Mouse (Mus musculus) bone marrow macrophage, adult 2 months (primary cell): Measurements from ENCODE around the gene Kpna6. TPM values are rescaled to one million over a fixed set of nuclear protein-coding genes. Genes with fewer than 3 reads are reported as not detected.

ENCODE experiments used
- H3K27ac ChIP-seq: 2 replicates; pipeline ENCODE4 v1.5.1; 2012; ENCODE audit warnings: low read depth, low read length; ENCODE audit not compliant: insufficient read depth
- H3K4me1 ChIP-seq: 2 replicates; pipeline ENCODE4 v1.6.1; 2012; ENCODE audit warnings: low read length; ENCODE audit not compliant: control insufficient read depth, insufficient read depth
- H3K4me3 ChIP-seq: 2 replicates; pipeline ENCODE4 v1.5.1; 2012; ENCODE audit warnings: mild to moderate bottlenecking, low read length, moderate library complexity; ENCODE audit not compliant: insufficient read depth
- CTCF ChIP-seq: IDR thresholded peaks from 2 replicates; pipeline ENCODE4 v1.5.1; 2012; ENCODE audit warnings: low read depth, mild to moderate bottlenecking, low read length, moderate library complexity
- POLR2A ChIP-seq: IDR thresholded peaks from 2 replicates; pipeline ENCODE4 v1.6.1; 2012; ENCODE audit warnings: mild to moderate bottlenecking, low read depth, low read length, borderline replicate concordance
- polyA plus RNA-seq: library from polyadenylated mRNA; stranded (reverse); fragments of >200 nt; gene quantifications from 2 replicates; pipeline ENCODE4 v1.2.4, GENCODE M21; 2012; ENCODE audit not compliant: missing spikeins, insufficient read depth, insufficient read length

The Kpna6 gene
- polyA plus RNA-seq, 1 experiment = 42.0 TPM

DNA sequence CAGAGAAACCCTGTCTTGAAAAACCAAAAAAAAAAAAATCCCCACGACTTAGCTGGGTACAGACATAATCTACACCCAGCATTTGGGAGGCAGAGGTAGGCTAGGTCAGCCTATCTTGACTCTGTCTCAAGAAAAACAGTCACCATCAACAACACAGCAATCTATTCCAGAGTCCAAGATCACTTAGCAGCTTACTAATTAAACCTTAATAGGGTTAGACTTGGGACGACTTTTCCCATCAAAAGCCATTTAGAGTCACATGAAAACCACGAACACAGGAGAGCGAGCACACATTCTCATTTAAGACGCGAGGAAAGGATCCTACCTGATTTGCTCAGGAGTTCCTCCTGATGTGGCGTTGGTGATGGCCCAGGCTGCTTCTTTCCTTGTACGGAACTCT, 22.2 kb downstream of the Kpna6 start:
- Histone ChIP-seq H3K4me3 (no peak overlapping the region), H3K4me1 (no peaks in the 10 kb centered on the region), H3K27ac (no peak overlapping the region)
- TF ChIP-seq POLR2A (no peak), CTCF (no peak)

DNA sequence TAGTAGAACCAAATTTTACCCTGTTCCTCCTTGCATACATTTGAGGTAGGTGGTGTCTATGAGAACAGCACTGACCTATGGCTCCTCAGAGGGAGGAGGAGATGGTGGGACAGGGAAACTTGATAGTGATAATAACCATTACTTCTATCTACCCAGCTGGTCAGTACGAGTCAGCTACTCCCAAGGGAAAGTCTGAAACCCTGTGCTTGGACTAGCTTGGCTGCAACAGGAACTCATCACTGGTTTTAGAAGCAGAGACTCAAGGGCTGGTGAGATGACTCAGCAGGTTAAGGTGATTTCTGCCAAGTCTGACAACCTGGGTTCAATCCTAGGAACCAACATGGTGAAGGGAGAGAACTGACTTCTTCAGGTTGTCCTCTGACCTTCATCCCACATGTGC, 23.9 kb downstream of the Kpna6 start:
- TF ChIP-seq CTCF = no peak
- TF ChIP-seq POLR2A = no peak
- no peak overlapping the region for H3K27ac ChIP-seq

GRCm38 (mm10) chr4:129645204-129645603, 27.4 kb downstream of the Kpna6 start:
- H3K27ac ChIP-seq = no peak overlapping the region
- TF ChIP-seq CTCF = no peak
- TF ChIP-seq POLR2A = no peak
- no peak overlapping the region for H3K4me3 ChIP-seq
- 0 out of 2 replicates have a peak, but pooled peaks cover 4% of the 10 kb centered on the region for H3K4me1 ChIP-seq

More for the DNA sequence above, 23.9 kb downstream of the Kpna6 start:
- no peak overlapping the region for H3K4me3 ChIP-seq
- H3K4me1 ChIP-seq = 0 out of 2 replicates have a peak, but pooled peaks cover 2% of the 10 kb centered on the region

DNA sequence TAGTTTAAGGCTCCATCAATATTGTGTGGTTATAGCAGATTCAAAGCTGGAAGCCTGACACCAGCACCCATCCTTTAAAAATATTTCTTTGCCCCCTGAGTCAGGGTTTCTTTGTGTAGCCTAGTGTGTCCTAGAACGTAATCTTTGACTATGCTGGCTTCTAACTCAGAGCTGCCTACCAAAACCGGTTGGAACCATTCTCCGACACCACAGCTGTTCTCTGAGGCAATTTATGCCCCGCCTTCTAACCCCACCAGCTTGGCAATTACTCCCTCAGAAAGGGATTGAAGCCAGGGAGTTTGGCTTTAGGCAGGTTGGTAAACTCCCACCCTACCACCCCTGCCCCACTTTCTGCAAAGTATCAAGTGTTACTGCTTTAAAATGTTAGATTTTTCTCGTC, 30.8 kb downstream of the Kpna6 start:
- Histone ChIP-seq H3K4me1 (peaks cover 16% of the 10 kb centered on the region), H3K27ac (no peak overlapping the region), H3K4me3 (peak overlapping the region; percentile 13; the same call in 1 of the 2 replicates)
- no peak for TF ChIP-seq POLR2A
- TF ChIP-seq CTCF = no peak

GRCm38 (mm10) chr4:129640638-129641467, 31.7 kb downstream of the Kpna6 start, which contains the start of gene Txlna:
Txlna (minus strand) TSS chr4:129641065.
- peak within 1 kb of the TSS; percentile 94 for H3K4me3 ChIP-seq
- TF ChIP-seq CTCF = no peak
- TF ChIP-seq POLR2A = no peak
- peak within 1 kb of the TSS; percentile 95 for H3K27ac ChIP-seq
- peaks cover 16% of the 10 kb centered on the region for H3K4me1 ChIP-seq

GRCm38 (mm10) chr4:129640101-129640637, 32.4 kb downstream of the Kpna6 start:
- peak overlapping the region; percentile 95 for H3K27ac ChIP-seq
- TF ChIP-seq CTCF (no peak), POLR2A (no peak)
- H3K4me3 ChIP-seq = peak overlapping the region; percentile 94
- H3K4me1 ChIP-seq = peaks cover 15% of the 10 kb centered on the region

DNA sequence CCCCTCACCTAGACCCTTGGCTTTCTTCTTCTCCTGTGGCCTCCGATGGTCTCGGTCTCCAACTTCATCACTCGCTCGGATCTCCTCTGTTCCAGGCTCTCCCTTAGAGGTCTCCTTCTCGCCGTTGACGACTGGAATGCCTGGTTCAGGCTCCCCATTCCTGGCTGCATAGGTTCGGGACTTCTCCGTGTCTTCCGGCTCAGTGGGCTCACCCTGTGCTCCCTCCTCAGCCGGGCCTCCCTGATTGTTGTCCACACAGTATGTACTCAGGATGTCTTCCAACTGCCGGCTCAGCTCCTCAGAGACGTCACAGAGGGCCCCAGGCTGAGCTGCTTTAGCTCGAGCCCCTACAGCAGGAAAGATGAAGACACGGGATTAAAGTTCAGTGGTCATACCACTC, 33.3 kb downstream of the Kpna6 start:
- Histone ChIP-seq H3K4me3 (peak overlapping the region; percentile 94), H3K27ac (no peak overlapping the region), H3K4me1 (peaks cover 14% of the 10 kb centered on the region)
- TF ChIP-seq CTCF (no peak), POLR2A (no peak)

- Histone ChIP-seq H3K4me1 (peaks cover 6% of the 10 kb centered on the region; the same call in 1 of the 2 replicates), H3K4me3 (no peak overlapping the region), H3K27ac (no peak overlapping the region)
- no peak for TF ChIP-seq POLR2A
- TF ChIP-seq CTCF = no peak
These were observed 38.7 kb downstream of the Kpna6 start for GRCm38 (mm10) chr4:129633852-129634251.

DNA sequence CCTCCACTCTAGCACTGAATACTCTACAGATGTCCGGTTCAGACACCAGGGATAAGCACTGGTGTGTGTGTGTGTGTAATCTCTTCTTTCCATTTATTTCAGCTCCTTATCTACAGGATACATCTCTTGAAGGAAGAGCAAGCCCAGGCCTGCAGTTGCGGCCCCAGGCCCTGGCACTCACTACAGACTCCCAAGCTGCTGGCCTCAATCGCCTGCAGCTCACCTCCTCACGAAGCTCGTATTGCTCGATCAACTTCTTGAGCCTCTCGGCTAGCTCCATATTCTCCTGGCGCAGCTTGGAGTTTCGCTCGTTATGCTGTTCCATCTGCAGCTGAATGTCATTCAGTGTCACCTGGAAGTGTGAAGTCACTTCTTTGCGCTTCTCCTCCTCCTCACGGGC, 40.7 kb downstream of the Kpna6 start:
- H3K4me1 ChIP-seq = no peaks in the 10 kb centered on the region
- H3K27ac ChIP-seq = no peak overlapping the region
- no peak overlapping the region for H3K4me3 ChIP-seq
- TF ChIP-seq CTCF (no peak), POLR2A (no peak)

- Histone ChIP-seq H3K4me3 (no peak overlapping the region), H3K4me1 (peaks cover 3% of the 10 kb centered on the region), H3K27ac (no peak overlapping the region)
- TF ChIP-seq POLR2A (no peak), CTCF (no peak)
These were observed 41.6 kb downstream of the Kpna6 start for GRCm38 (mm10) chr4:129630944-129631343.

GRCm38 (mm10) chr4:129626035-129626434, 46.5 kb downstream of the Kpna6 start:
- Histone ChIP-seq H3K4me1 (peaks cover 21% of the 10 kb centered on the region), H3K27ac (no peak overlapping the region), H3K4me3 (no peak overlapping the region)
- no peak for TF ChIP-seq CTCF
- no peak for TF ChIP-seq POLR2A
